Comparison of ENCODE assay signal across 18 mouse cellular contexts in the genomic region with DNA sequence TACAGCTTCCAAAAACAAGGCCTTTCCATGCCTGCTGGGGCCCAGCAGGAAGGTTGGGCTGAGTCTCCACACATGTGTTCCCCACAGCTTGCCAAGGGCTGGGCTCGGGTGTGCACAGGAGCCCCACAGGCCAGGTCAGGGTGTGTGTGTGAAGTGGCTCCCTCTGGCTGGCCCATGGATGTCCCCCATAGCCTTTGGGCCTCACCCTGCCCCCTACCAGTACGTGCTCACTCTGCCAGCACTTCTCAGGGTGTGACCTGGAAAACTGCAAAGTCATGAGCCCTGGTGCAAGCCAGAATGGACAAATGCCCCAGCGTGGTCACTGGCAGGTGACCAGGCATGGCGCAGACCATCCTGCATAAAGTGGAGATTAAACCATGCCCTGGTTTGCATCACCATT.
DNase-seq lines count a peak whose midpoint lies in the region; ATAC-seq and TF ChIP-seq lines count a peak whose summit lies in the region.
"Had no signal": no experiment of that assay in that cellular context is flagged by ENCODE, and none has a peak within 500 bp of the region (broad histone marks: within the 10 kb centered on the region; RNA-seq: fewer than 3 reads in every experiment).

No protein-coding gene starts in this region.

- H3K4me3 ChIP-seq in heart, postnatal 0 days (ENCODE audit: low read depth, low read length), result no peak overlapping the region
- H3K4me3 ChIP-seq in heart, embryonic 11.5 days (ENCODE audit: low read depth, low read length), result no peak overlapping the region
- no peak overlapping the region for H3K4me3 ChIP-seq in layer of hippocampus, adult 2 months
- H3K4me3 ChIP-seq: erythroblast, embryonic 14.5 days; forebrain, embryonic 15.5 days had no signal

- no peak for DNase-seq in heart, postnatal 0 days (ENCODE audit: low spot score)
- peak; percentile 56 for DNase-seq in NIH3T3 (ENCODE audit: low read depth)
- peak; percentile 52 for DNase-seq in cerebellum, adult 11 months
- DNase-seq in cerebellum, postnatal 14 days, result peak; percentile 71 to 85
- no peak for DNase-seq in layer of hippocampus, adult 2 months (ENCODE audit: low spot score in 2 of 2)
- no peak for DNase-seq in right cerebral cortex, postnatal 10 days (ENCODE audit: low spot score in 2 of 2)
- DNase-seq: adrenal gland, postnatal 10 days; heart, postnatal 14 days; kidney, adult 18-20 months; kidney, postnatal 14 days; lung, adult 2 months; lung, postnatal 36 days had no signal

- H3K9me3 ChIP-seq in heart, postnatal 0 days (replicated peaks; ENCODE audit: control insufficient read depth, low read length), result no peaks in the 10 kb centered on the region
- H3K9me3 ChIP-seq in heart, embryonic 11.5 days (replicated peaks; ENCODE audit: control insufficient read depth, low read length), result no peaks in the 10 kb centered on the region
- H3K9me3 ChIP-seq: forebrain, embryonic 15.5 days had no signal

- H3K4me1 ChIP-seq in heart, postnatal 0 days (ENCODE audit: control insufficient read depth, insufficient read depth), result 0 out of 2 replicates have a peak, but pooled peaks cover 1% of the 10 kb centered on the region
- no peaks in the 10 kb centered on the region for H3K4me1 ChIP-seq in heart, embryonic 11.5 days (ENCODE audit: control insufficient read depth, insufficient read depth, low read length)
- H3K4me1 ChIP-seq: forebrain, embryonic 15.5 days had no signal

- no peak for TF ChIP-seq CTCF in heart, postnatal 0 days (IDR thresholded peaks at IDR 0.05; ENCODE audit: low read depth)
- TF ChIP-seq CTCF in layer of hippocampus, adult 2 months (conservative IDR thresholded peaks at IDR 0.05), result no peak

- peak; percentile 16; the same call in 1 of the 2 replicates for ATAC-seq in heart, postnatal 0 days (ENCODE audit: insufficient read depth, low read depth)
- no peak for ATAC-seq in heart, embryonic 11.5 days (replicated peaks; ENCODE audit: insufficient number of reproducible peaks, low FRiP score, low TSS enrichment)
- ATAC-seq in monocyte, adult 5-6 weeks (replicated peaks; ENCODE audit: insufficient number of reproducible peaks, low FRiP score, low TSS enrichment, poor library complexity, severe bottlenecking), result no peak
- ATAC-seq: forebrain, embryonic 15.5 days; hindbrain, embryonic 16.5 days had no signal

- no peaks in the 10 kb centered on the region for H3K36me3 ChIP-seq in heart, postnatal 0 days (replicated peaks; ENCODE audit: control insufficient read depth, insufficient read depth, low read length)
- H3K36me3 ChIP-seq in heart, embryonic 11.5 days (ENCODE audit: control insufficient read depth, insufficient read depth, low read length), result no peaks in the 10 kb centered on the region
- H3K36me3 ChIP-seq: forebrain, embryonic 15.5 days had no signal

- H3K9ac ChIP-seq in heart, postnatal 0 days (replicated peaks; ENCODE audit: low read depth, low read length), result no peak overlapping the region
- no peak overlapping the region for H3K9ac ChIP-seq in heart, embryonic 11.5 days (ENCODE audit: low read depth, low read length)
- H3K9ac ChIP-seq: forebrain, embryonic 15.5 days had no signal

- H3K27me3 ChIP-seq in heart, postnatal 0 days (ENCODE audit: control insufficient read depth, insufficient read depth, low read length), result no peaks in the 10 kb centered on the region
- H3K27me3 ChIP-seq in heart, embryonic 11.5 days (ENCODE audit: control insufficient read depth, insufficient read depth, low read length), result no peaks in the 10 kb centered on the region
- H3K27me3 ChIP-seq: forebrain, embryonic 15.5 days had no signal

- no peak for TF ChIP-seq EP300 in heart, postnatal 0 days (IDR thresholded peaks at IDR 0.05; ENCODE audit: low read depth)

- 45% methylated on average over 4 of the region's 4 CpGs for WGBS in heart, postnatal 0 days
- 53% methylated on average over 4 of the region's 4 CpGs for WGBS in heart, embryonic 11.5 days (ENCODE audit: insufficient replicate concordance)

- no peak overlapping the region for H3K27ac ChIP-seq in heart, postnatal 0 days (ENCODE audit: low read depth)
- H3K27ac ChIP-seq in heart, embryonic 11.5 days (ENCODE audit: low read depth, low read length), result no peak overlapping the region
- H3K27ac ChIP-seq in layer of hippocampus, adult 2 months, result no peak overlapping the region
- H3K27ac ChIP-seq: forebrain, embryonic 15.5 days had no signal

- H3K4me2 ChIP-seq in heart, postnatal 0 days (ENCODE audit: low read depth, low read length), result no peak overlapping the region
- no peak overlapping the region for H3K4me2 ChIP-seq in heart, embryonic 11.5 days
- H3K4me2 ChIP-seq: forebrain, embryonic 15.5 days; liver, embryonic 11.5 days had no signal

Comparison
In these comparisons a context has a peak if more than half of its experiments do, and no peak if none do; other contexts are left out.
1. DNase-seq: peak in NIH3T3 (single experiment), cerebellum, adult 11 months (single experiment) and cerebellum, postnatal 14 days (2 of 2); none in heart, postnatal 0 days (single experiment), layer of hippocampus, adult 2 months (0 of 2) and right cerebral cortex, postnatal 10 days (0 of 2).